Mouse (Mus musculus): Measurements from ENCODE around the gene Gm7168. TPM values are rescaled to one million over a fixed set of nuclear protein-coding genes. Genes with fewer than 3 reads are reported as not detected.
"Not testable (repeated sequence)": the region's sequence is repeated elsewhere in the genome, so short reads cannot be mapped to it uniquely, and the experiment has no call there.

Gm7168 gene
- polyA plus RNA-seq, 1 experiment from 2014 or later, result not detected

- not testable (repeated sequence) for H3K4me1 ChIP-seq (ENCODE audit: control insufficient read depth, insufficient read depth, low read length); DNase-seq (ENCODE audit: low spot score, missing footprints); H3K9me3 ChIP-seq (ENCODE audit: control insufficient read depth, low read length); H3K27me3 ChIP-seq (ENCODE audit: control insufficient read depth, insufficient read depth, low read length); H3K4me3 ChIP-seq (ENCODE audit: low read depth, low read length); ATAC-seq (ENCODE audit: low FRiP score); H3K4me2 ChIP-seq; H3K36me3 ChIP-seq (ENCODE audit: control insufficient read depth, insufficient read depth, low read length); H3K27ac ChIP-seq (ENCODE audit: low read depth, low read length); H3K9ac ChIP-seq (ENCODE audit: low read length)
- 99% methylated on average over 3 of the region's 3 CpGs for WGBS
These were observed 14.1 kb downstream of the Gm7168 start for GRCm38 (mm10) chr17:13962245-13962644.

- not testable (repeated sequence) for DNase-seq (ENCODE audit: low spot score, missing footprints); H3K36me3 ChIP-seq (ENCODE audit: control insufficient read depth, insufficient read depth, low read length); H3K9ac ChIP-seq (ENCODE audit: low read length); H3K27ac ChIP-seq (ENCODE audit: low read depth, low read length); H3K4me2 ChIP-seq; H3K27me3 ChIP-seq (ENCODE audit: control insufficient read depth, insufficient read depth, low read length); H3K4me1 ChIP-seq (ENCODE audit: control insufficient read depth, insufficient read depth, low read length); ATAC-seq (ENCODE audit: low FRiP score); H3K4me3 ChIP-seq (ENCODE audit: low read depth, low read length); H3K9me3 ChIP-seq (ENCODE audit: control insufficient read depth, low read length)
- 30% methylated on average over 1 of the region's 2 CpGs for WGBS
These were observed 16.9 kb downstream of the Gm7168 start for GRCm38 (mm10) chr17:13965048-13965447.

- not testable (repeated sequence) for H3K4me1 ChIP-seq (ENCODE audit: control insufficient read depth, insufficient read depth, low read length); H3K4me3 ChIP-seq (ENCODE audit: low read depth, low read length); ATAC-seq (ENCODE audit: low FRiP score); H3K4me2 ChIP-seq; H3K9me3 ChIP-seq (ENCODE audit: control insufficient read depth, low read length); DNase-seq (ENCODE audit: low spot score, missing footprints); H3K27ac ChIP-seq (ENCODE audit: low read depth, low read length); H3K27me3 ChIP-seq (ENCODE audit: control insufficient read depth, insufficient read depth, low read length); H3K9ac ChIP-seq (ENCODE audit: low read length); H3K36me3 ChIP-seq (ENCODE audit: control insufficient read depth, insufficient read depth, low read length)
- WGBS, result 85% methylated on average over 1 of the region's 2 CpGs
These were observed 21.7 kb downstream of the Gm7168 start for GRCm38 (mm10) chr17:13969917-13970316.

- DNase-seq (ENCODE audit: low spot score, missing footprints); H3K27ac ChIP-seq (ENCODE audit: low read depth, low read length); H3K4me1 ChIP-seq (ENCODE audit: control insufficient read depth, insufficient read depth, low read length); H3K27me3 ChIP-seq (ENCODE audit: control insufficient read depth, insufficient read depth, low read length); ATAC-seq (ENCODE audit: low FRiP score); H3K4me3 ChIP-seq (ENCODE audit: low read depth, low read length); H3K9me3 ChIP-seq (ENCODE audit: control insufficient read depth, low read length); H3K4me2 ChIP-seq; H3K36me3 ChIP-seq (ENCODE audit: control insufficient read depth, insufficient read depth, low read length); H3K9ac ChIP-seq (ENCODE audit: low read length): not testable (repeated sequence)
- 88% methylated on average over 5 of the region's 5 CpGs for WGBS
These were observed 22.6 kb downstream of the Gm7168 start for GRCm38 (mm10) chr17:13970796-13971195.

GRCm38 (mm10) chr17:13987690-13988089 lies 39.5 kb downstream of the Gm7168 start:
- ATAC-seq (ENCODE audit: low FRiP score) (no peak), DNase-seq (ENCODE audit: low spot score, missing footprints) (no peak)
- Histone ChIP-seq H3K4me1 (ENCODE audit: control insufficient read depth, insufficient read depth, low read length) (no peaks in the 10 kb centered on the region), H3K9me3 (ENCODE audit: control insufficient read depth, low read length) (no peaks in the 10 kb centered on the region), H3K27me3 (ENCODE audit: control insufficient read depth, insufficient read depth, low read length) (no peaks in the 10 kb centered on the region), H3K4me2 (no peak overlapping the region), H3K9ac (ENCODE audit: low read length) (no peak overlapping the region), H3K4me3 (ENCODE audit: low read depth, low read length) (no peak overlapping the region), H3K27ac (ENCODE audit: low read depth, low read length) (no peak overlapping the region), H3K36me3 (ENCODE audit: control insufficient read depth, insufficient read depth, low read length) (no peaks in the 10 kb centered on the region)
- WGBS, result 86% methylated on average over 1 of the region's 1 CpGs

GRCm38 (mm10) chr17:13993425-13993824 lies 45.3 kb downstream of the Gm7168 start:
- not testable (repeated sequence) for ATAC-seq (ENCODE audit: low FRiP score); DNase-seq (ENCODE audit: low spot score, missing footprints); H3K27ac ChIP-seq (ENCODE audit: low read depth, low read length); H3K9me3 ChIP-seq (ENCODE audit: control insufficient read depth, low read length); H3K4me2 ChIP-seq; H3K9ac ChIP-seq (ENCODE audit: low read length); H3K27me3 ChIP-seq (ENCODE audit: control insufficient read depth, insufficient read depth, low read length); H3K36me3 ChIP-seq (ENCODE audit: control insufficient read depth, insufficient read depth, low read length); H3K4me3 ChIP-seq (ENCODE audit: low read depth, low read length); H3K4me1 ChIP-seq (ENCODE audit: control insufficient read depth, insufficient read depth, low read length)
- WGBS, result 72% methylated on average over 2 of the region's 2 CpGs

Other genes starting within 250 kb of the Gm7168 start
- 117 and 123 TPM in 2 replicates for gene Afdn, start 187.8 kb upstream of the Gm7168 start, polyA plus RNA-seq (2014; fragmentation: Nextera tagmentation; extraction: Ambion mirVana)
- 5.6 and 5.8 TPM in 2 replicates for gene Tcte2, start 186.5 kb upstream of the Gm7168 start, polyA plus RNA-seq (2014; fragmentation: Nextera tagmentation; extraction: Ambion mirVana)
- gene Gm7356, start 55.3 kb downstream of the Gm7168 start, polyA plus RNA-seq (2014; fragmentation: Nextera tagmentation; extraction: Ambion mirVana), result not detected in 2 replicates
- gene Gm7358, start 111.2 kb downstream of the Gm7168 start, polyA plus RNA-seq (2014; fragmentation: Nextera tagmentation; extraction: Ambion mirVana), result not detected in 2 replicates